Mouse (Mus musculus): ENCODE data around the gene Adamts13.
A peak's percentile ranks its signal among the peaks of the same experiment; 100 is the strongest.

Adamts13 gene

GRCm38 (mm10) chr2:26973960-26974359, 744 bp downstream of the Adamts13 start:
- DNase-seq (ENCODE audit: low spot score), result no peak

GRCm38 (mm10) chr2:26980361-26980760, 7.1 kb downstream of the Adamts13 start:
- DNase-seq (ENCODE audit: low spot score), result no peak

- DNase-seq (ENCODE audit: low spot score), result no peak
Observed at GRCm38 (mm10) chr2:26984179-26984578, 11.0 kb downstream of the Adamts13 start.

GRCm38 (mm10) chr2:26984640-26985039, 11.4 kb downstream of the Adamts13 start:
- DNase-seq (ENCODE audit: low spot score), result no peak

GRCm38 (mm10) chr2:26993936-26994335, 20.7 kb downstream of the Adamts13 start:
- no peak for DNase-seq (ENCODE audit: low spot score)

GRCm38 (mm10) chr2:26997498-26997897, 24.3 kb downstream of the Adamts13 start:
- DNase-seq (ENCODE audit: low spot score), result no peak

- DNase-seq (ENCODE audit: low spot score), result no peak
Observed at GRCm38 (mm10) chr2:26997993-26998392, 24.8 kb downstream of the Adamts13 start.

GRCm38 (mm10) chr2:27006255-27006654, 33.0 kb downstream of the Adamts13 start:
- no peak for DNase-seq (ENCODE audit: low spot score)

- DNase-seq (ENCODE audit: low spot score), result no peak
Observed at GRCm38 (mm10) chr2:27007701-27008100, 34.5 kb downstream of the Adamts13 start.

- peak; percentile 92 for DNase-seq (ENCODE audit: low spot score)
Observed at GRCm38 (mm10) chr2:27009714-27010244, 36.6 kb downstream of the Adamts13 start, which contains the start of gene Cacfd1. Cacfd1 (plus strand) TSS chr2:27009926.

GRCm38 (mm10) chr2:27017802-27018201, 44.6 kb downstream of the Adamts13 start:
- peak; percentile 46 for DNase-seq (ENCODE audit: low spot score)

GRCm38 (mm10) chr2:27019530-27019929, 46.3 kb downstream of the Adamts13 start:
- no peak for DNase-seq (ENCODE audit: low spot score)

GRCm38 (mm10) chr2:27021103-27021502, 47.9 kb downstream of the Adamts13 start:
- DNase-seq (ENCODE audit: low spot score), result no peak

GRCm38 (mm10) chr2:27022612-27023011, 49.4 kb downstream of the Adamts13 start:
- no peak for DNase-seq (ENCODE audit: low spot score)

- no peak for DNase-seq (ENCODE audit: low spot score)
Observed at GRCm38 (mm10) chr2:27024136-27024535, 50.9 kb downstream of the Adamts13 start.

- DNase-seq (ENCODE audit: low spot score), result no peak
Observed at GRCm38 (mm10) chr2:27025545-27025944, 52.3 kb downstream of the Adamts13 start.

- no peak for DNase-seq (ENCODE audit: low spot score)
Observed at GRCm38 (mm10) chr2:27026332-27026731, 53.1 kb downstream of the Adamts13 start.

GRCm38 (mm10) chr2:27026857-27027617, 53.8 kb downstream of the Adamts13 start:
- DNase-seq (ENCODE audit: low spot score), result no peak

GRCm38 (mm10) chr2:27027618-27028436, 54.6 kb downstream of the Adamts13 start, which contains the start of gene Slc2a6:
Slc2a6 (minus strand) TSS chr2:27027998.
- DNase-seq (ENCODE audit: low spot score), result peak; percentile 83

GRCm38 (mm10) chr2:27028437-27029015, 55.3 kb downstream of the Adamts13 start:
- no peak for DNase-seq (ENCODE audit: low spot score)

GRCm38 (mm10) chr2:27032361-27032760, 59.1 kb downstream of the Adamts13 start:
- no peak for DNase-seq (ENCODE audit: low spot score)

- no peak for DNase-seq (ENCODE audit: low spot score)
Observed at GRCm38 (mm10) chr2:27036003-27036402, 62.8 kb downstream of the Adamts13 start.

Data from T-cell, adult 2 months (primary cell).